Mouse (Mus musculus) ES-E14 (cell line): ENCODE measurements around the gene Lrrc29. TPM values are rescaled to one million over a fixed set of nuclear protein-coding genes. Genes with fewer than 3 reads are reported as not detected.

Experiments
- DNase-seq: peaks from one replicate; pipeline ENCODE4 v3.0.0-alpha.2; 2013; ENCODE audit warnings: low read depth, low spot score
- H3K27ac ChIP-seq: 2 replicates; pipeline ENCODE4 v1.5.1; 2012; ENCODE audit warnings: low read depth, mild to moderate bottlenecking, low read length, moderate library complexity, mixed read lengths; ENCODE audit not compliant: poor library complexity, insufficient read depth, severe bottlenecking
- H3K36me3 ChIP-seq: 2 replicates; pipeline ENCODE4 v1.6.1; 2012; ENCODE audit warnings: mild to moderate bottlenecking, low read length, moderate library complexity, mixed read lengths; ENCODE audit not compliant: control insufficient read depth, poor library complexity, insufficient read depth, severe bottlenecking
- H3K4me1 ChIP-seq, 2 experiments: fragments of 150-350 bp in 1 of 2; sonication (generic) in 1 of 2; 2 replicates each; pipeline ENCODE4 v1.6.1; 2012; ENCODE audit warnings: low read length in 2 of 2, mild to moderate bottlenecking in 1 of 2, mixed read lengths in 1 of 2; ENCODE audit not compliant: control insufficient read depth in 2 of 2, insufficient read depth in 2 of 2, poor library complexity in 1 of 2
- H3K4me3 ChIP-seq, 2 experiments: fragments of 150-350 bp in 1 of 2; sonication (generic) in 1 of 2; 2 replicates each; pipeline ENCODE4 v1.5.1; 2012; ENCODE audit warnings: low read length in 2 of 2, low read depth in 1 of 2, mild to moderate bottlenecking in 1 of 2, mixed read lengths in 1 of 2; ENCODE audit not compliant: insufficient read depth in 1 of 2, poor library complexity in 1 of 2, severe bottlenecking in 1 of 2
- H3K9ac ChIP-seq: 2 replicates; pipeline ENCODE4 v1.6.1; 2012; ENCODE audit warnings: low read depth, mild to moderate bottlenecking, low read length, mixed read lengths; ENCODE audit not compliant: poor library complexity, insufficient read depth, severe bottlenecking
- H3K9me3 ChIP-seq: fragments of 150-350 bp; sonication (generic); 2 replicates; pipeline ENCODE4 v1.6.1; 2012; ENCODE audit warnings: low read depth, mild to moderate bottlenecking, low read length; ENCODE audit not compliant: control insufficient read depth, insufficient read depth
- CHD2 ChIP-seq: IDR thresholded peaks from 2 replicates; pipeline ENCODE4 v1.6.1; 2014; ENCODE audit warnings: mild to moderate bottlenecking, low read depth, low read length, inconsistent platforms
- HCFC1 ChIP-seq: IDR thresholded peaks from 2 replicates; pipeline ENCODE4 v1.6.1; 2012; ENCODE audit warnings: low read length, inconsistent platforms, borderline replicate concordance; ENCODE audit not compliant: insufficient read depth
- MAFK ChIP-seq: IDR thresholded peaks from 2 replicates; pipeline ENCODE4 v1.6.1; 2014; ENCODE audit warnings: mild to moderate bottlenecking, low read depth, low read length, inconsistent platforms; ENCODE audit not compliant: insufficient read depth
- ZC3H11A ChIP-seq: IDR thresholded peaks from 2 replicates; pipeline ENCODE4 v1.6.1; 2012; ENCODE audit warnings: low read depth, mild to moderate bottlenecking, inconsistent platforms, low read length, borderline replicate concordance
- ZNF384 ChIP-seq: IDR thresholded peaks from 2 replicates; pipeline ENCODE4 v1.6.1; 2012; ENCODE audit warnings: low read depth, low read length, inconsistent platforms
- in situ Hi-C, 2 experiments: fragments of 600-800 bp; cut with MboI; formaldehyde crosslinking; loops; one replicate each; pipeline ENCODE4 v1.15.1; 2025; ENCODE audit warnings: low sequenced_read_pairs in 2 of 2, inconsistent platforms in 1 of 2; ENCODE audit not compliant: unreplicated experiment in 2 of 2
- total RNA-seq: library from RNA; depleted of rRNA; stranded (reverse); fragments of 300-350 nt; gene quantifications from 2 replicates; pipeline ENCODE4 v1.2.3, GENCODE M21; 2012

Lrrc29 gene
- total RNA-seq, 1 experiment: 2.8 TPM

DNA sequence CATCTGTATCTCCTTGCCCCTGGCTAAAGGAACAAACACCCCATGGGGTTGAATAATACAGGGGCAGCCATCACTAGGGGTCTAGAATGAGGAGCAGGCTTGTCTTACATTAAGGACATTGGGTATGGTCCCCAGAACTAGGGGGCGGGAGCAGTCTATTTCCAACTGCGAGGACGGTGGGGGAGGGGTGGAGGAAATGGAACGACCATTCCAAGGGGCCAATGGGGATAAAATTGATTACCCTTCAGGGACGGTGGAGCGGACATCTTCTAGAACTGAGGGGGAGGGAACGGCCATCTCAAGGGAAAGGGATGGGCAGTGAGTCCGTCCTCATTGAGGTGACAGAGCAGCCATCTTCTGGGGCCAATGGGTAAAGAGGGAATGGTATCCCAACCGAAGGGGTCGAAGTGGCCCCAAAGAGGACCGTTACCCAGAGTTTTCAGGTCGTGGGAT, 411 bp downstream of the Lrrc29 start:
- no peak for DNase-seq
- Histone ChIP-seq H3K4me3 (peak overlapping the region; percentile 92 to 100), H3K36me3 (peaks cover 24% of the 10 kb centered on the region), H3K9ac (peak overlapping the region; percentile 76), H3K4me1 (peaks cover 0 to 8% of the 10 kb centered on the region in 2 experiments; a peak in 1 of 4 replicates), H3K9me3 (no peaks in the 10 kb centered on the region), H3K27ac (0 out of 2 replicates have a peak overlapping the region, but pooled peaks have one; percentile 35)
- in situ Hi-C loops: no loop called here
- TF ChIP-seq CHD2 (no peak), HCFC1 (no peak), ZC3H11A (no peak), ZNF384 (no peak), MAFK (no peak)

DNA sequence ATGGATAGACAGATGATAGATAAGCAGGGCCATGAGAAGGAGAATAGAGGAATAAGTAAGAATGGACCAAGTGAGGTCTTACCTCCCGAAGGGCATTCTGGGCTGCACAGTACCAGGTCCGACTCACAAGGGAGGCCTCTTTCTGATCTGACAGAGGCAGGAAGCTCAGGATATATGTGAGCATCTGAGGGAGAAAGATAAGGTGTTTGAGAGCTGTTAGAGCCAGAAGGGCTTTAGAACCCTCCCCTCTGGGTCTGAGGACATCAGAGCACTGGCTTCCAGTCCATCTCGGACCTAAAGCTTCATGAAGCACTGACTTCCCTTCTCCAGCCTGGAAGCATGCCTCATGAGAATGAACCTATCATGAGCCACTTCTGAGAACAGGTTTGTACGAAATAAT, 2.9 kb downstream of the Lrrc29 start:
- H3K36me3 ChIP-seq: peaks cover 3% of the 10 kb centered on the region
- TF ChIP-seq ZC3H11A: no peak
- TF ChIP-seq CHD2: no peak
- no peak for TF ChIP-seq MAFK
- no peak for TF ChIP-seq HCFC1
- no peak for TF ChIP-seq ZNF384
- H3K4me1 ChIP-seq: peaks cover 0 to 6% of the 10 kb centered on the region in 2 experiments; a peak in 1 of 4 replicates
- no peak overlapping the region for H3K4me3 ChIP-seq
- no peak overlapping the region for H3K27ac ChIP-seq
- in situ Hi-C loops: no loop called here
- H3K9ac ChIP-seq: no peak overlapping the region
- DNase-seq: no peak
- no peaks in the 10 kb centered on the region for H3K9me3 ChIP-seq

DNA sequence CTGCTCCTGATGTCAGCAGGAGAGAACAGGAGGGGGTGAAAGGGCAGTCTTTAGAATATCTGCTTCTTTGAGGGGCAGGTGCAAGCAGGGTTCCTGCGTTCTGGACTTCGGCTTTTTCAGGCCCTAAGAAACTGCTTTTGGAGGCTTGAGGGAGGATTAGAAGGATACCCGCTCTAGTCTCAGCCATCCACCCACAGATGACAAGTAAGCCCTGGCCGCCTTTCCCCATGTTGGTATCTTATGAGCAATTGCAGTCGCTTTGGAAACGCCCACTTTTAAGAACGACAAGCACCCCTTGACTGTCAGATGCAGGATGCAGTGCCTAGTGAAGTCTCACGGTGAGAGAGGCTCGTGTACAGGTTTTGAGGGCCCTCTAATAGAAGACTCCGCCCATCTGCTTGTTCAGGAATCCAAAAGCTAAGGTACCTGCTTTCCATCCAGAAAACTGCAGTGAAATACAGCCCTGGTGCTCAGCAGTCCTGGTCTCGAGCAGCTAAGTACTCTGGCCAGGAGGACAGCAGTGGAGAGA, 7.4 kb downstream of the Lrrc29 start:
- no peak for DNase-seq
- Histone ChIP-seq H3K4me3 (no peak overlapping the region), H3K9ac (no peak overlapping the region), H3K27ac (no peak overlapping the region), H3K9me3 (no peaks in the 10 kb centered on the region), H3K4me1 (no peaks in the 10 kb centered on the region), H3K36me3 (peaks cover 2% of the 10 kb centered on the region; the same call in 1 of the 2 replicates)
- no peak for TF ChIP-seq HCFC1
- no peak for TF ChIP-seq CHD2
- no peak for TF ChIP-seq ZNF384
- in situ Hi-C loops: no loop called here

DNA sequence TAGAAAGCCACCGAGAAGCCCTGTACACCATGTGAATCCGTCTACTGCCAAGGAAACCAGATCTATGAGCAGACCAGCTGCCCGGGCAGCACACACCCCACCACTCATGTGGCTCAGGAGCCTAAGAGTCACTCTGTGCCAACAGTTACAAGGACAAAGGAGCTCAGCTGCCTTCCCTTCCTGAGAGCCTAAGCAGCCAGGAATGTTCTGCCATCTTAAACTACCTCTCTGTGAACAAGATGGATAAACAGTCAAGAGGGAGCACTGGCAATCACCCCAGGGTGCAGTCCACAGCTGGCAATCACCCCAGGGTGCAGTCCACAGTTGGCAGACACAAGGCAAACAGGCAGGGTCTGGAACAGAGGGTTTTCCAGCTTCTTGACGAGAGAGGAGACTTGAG, 8.1 kb downstream of the Lrrc29 start:
- in situ Hi-C loops: no loop called here
- TF ChIP-seq CHD2: no peak
- TF ChIP-seq MAFK: no peak
- no peak for TF ChIP-seq ZNF384
- TF ChIP-seq HCFC1: no peak
- no peak for TF ChIP-seq ZC3H11A
- DNase-seq: no peak
- Histone ChIP-seq H3K9me3 (no peaks in the 10 kb centered on the region), H3K4me1 (no peaks in the 10 kb centered on the region), H3K36me3 (peaks cover 2% of the 10 kb centered on the region; the same call in 1 of the 2 replicates), H3K9ac (no peak overlapping the region), H3K27ac (no peak overlapping the region), H3K4me3 (no peak overlapping the region)
